Mouse (Mus musculus) hindbrain, embryonic 11.5 days (tissue): ENCODE results near the gene Unc93a. TPM values are rescaled to one million over a fixed set of nuclear protein-coding genes. Genes with fewer than 3 reads are reported as not detected.
"Not testable (repeated sequence)": the region's sequence is repeated elsewhere in the genome, so short reads cannot be mapped to it uniquely, and the experiment has no call there.

Experiments
- ATAC-seq: fragments of 200-750 bp; cut with Nextera tagmentation; 2 replicates; pipeline ENCODE4 v1.8.0; 2017; ENCODE audit warnings: mild to moderate bottlenecking, moderate TSS enrichment, moderate library complexity; ENCODE audit not compliant: low FRiP score
- DNase-seq: peaks from one replicate; pipeline ENCODE4 v3.0.0-alpha.2; 2015; ENCODE audit warnings: low spot score
- H3K27ac ChIP-seq: fragments of 300-500 bp; sonication (generic); 2 replicates; pipeline ENCODE4 v1.5.1; 2014; ENCODE audit warnings: mild to moderate bottlenecking, low read depth, low read length
- H3K27me3 ChIP-seq: fragments of 300-500 bp; sonication (generic); 2 replicates; pipeline ENCODE4 v1.6.1; 2014; ENCODE audit warnings: mild to moderate bottlenecking, low read length, moderate library complexity, mixed read lengths; ENCODE audit not compliant: control insufficient read depth, insufficient read depth
- H3K36me3 ChIP-seq: fragments of 300-500 bp; sonication (generic); 2 replicates; pipeline ENCODE4 v1.6.1; 2014; ENCODE audit warnings: mild to moderate bottlenecking, low read length, moderate library complexity, mixed read lengths; ENCODE audit not compliant: control insufficient read depth, insufficient read depth
- H3K4me1 ChIP-seq: fragments of 300-500 bp; sonication (generic); replicated peaks from 2 replicates; pipeline ENCODE4 v1.6.1; 2014; ENCODE audit warnings: low read length, mixed read lengths; ENCODE audit not compliant: control insufficient read depth, insufficient read depth
- H3K4me2 ChIP-seq: fragments of 300-500 bp; sonication (generic); replicated peaks from 2 replicates; pipeline ENCODE4 v1.6.1; 2014; ENCODE audit warnings: mild to moderate bottlenecking, low read depth, low read length
- H3K4me3 ChIP-seq: fragments of 300-500 bp; sonication (generic); 2 replicates; pipeline ENCODE4 v1.5.1; 2014; ENCODE audit warnings: low read depth, low read length
- H3K9ac ChIP-seq: fragments of 300-500 bp; sonication (generic); 2 replicates; pipeline ENCODE4 v1.6.1; 2014; ENCODE audit warnings: low read depth, low read length
- H3K9me3 ChIP-seq: fragments of 300-500 bp; sonication (generic); 2 replicates; pipeline ENCODE4 v1.6.1; 2016; ENCODE audit warnings: low read length; ENCODE audit not compliant: control insufficient read depth
- WGBS: fragments of 180-500 bp; shearing (Covaris S2); extraction: QIAGEN DNeasy Blood & Tissue Kit; methylation state at CpG from one replicate; pipeline ENCODE4 v1.1.7; 2014; 5-methylcytosine and 5-hydroxymethylcytosine counted together
- polyA plus RNA-seq: library from polyadenylated mRNA; unstranded; fragments of >200 nt; fragmentation: Nextera tagmentation; extraction: Ambion mirVana; gene quantifications from 2 replicates; pipeline ENCODE4 v1.2.1, GENCODE M21; 2014

Unc93a gene
- polyA plus RNA-seq, 1 experiment from 2014 or later: not detected

- not testable (repeated sequence) for H3K4me3 ChIP-seq, H3K4me2 ChIP-seq, DNase-seq, H3K9me3 ChIP-seq, H3K4me1 ChIP-seq, H3K9ac ChIP-seq, ATAC-seq, H3K36me3 ChIP-seq, H3K27ac ChIP-seq, H3K27me3 ChIP-seq
- WGBS: 95% methylated on average over 4 of the region's 5 CpGs
Measured at GRCm38 (mm10) chr17:13106563-13106962, 25.0 kb downstream of the Unc93a start.

DNA sequence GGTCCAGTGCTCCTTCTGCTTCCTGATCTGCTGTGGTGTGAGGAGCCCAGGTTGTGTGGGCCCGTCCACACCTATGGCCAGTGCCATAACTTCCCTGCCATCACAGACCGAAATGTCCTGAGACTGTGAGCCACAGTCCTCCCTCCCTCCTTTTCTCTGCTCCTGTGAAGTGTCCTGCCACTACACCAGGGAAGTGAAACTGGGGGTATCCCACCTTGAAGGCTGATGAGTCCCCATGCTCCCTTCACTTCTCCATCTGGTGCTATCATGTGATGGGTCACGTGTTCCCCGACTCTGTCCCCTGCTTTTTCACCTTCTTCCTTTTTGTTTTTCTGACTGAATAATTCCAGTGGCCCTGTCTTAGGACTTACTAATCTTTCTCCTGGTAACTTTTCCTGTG lies 38.6 kb downstream of the Unc93a start:
- WGBS: 86% methylated on average over 2 of the region's 4 CpGs
- not testable (repeated sequence) for ATAC-seq, H3K9ac ChIP-seq, H3K36me3 ChIP-seq, H3K27ac ChIP-seq, H3K4me2 ChIP-seq, H3K9me3 ChIP-seq, H3K27me3 ChIP-seq, H3K4me3 ChIP-seq, H3K4me1 ChIP-seq, DNase-seq

GRCm38 (mm10) chr17:13092100-13092764 lies 39.4 kb downstream of the Unc93a start:
- H3K27me3 ChIP-seq, H3K4me2 ChIP-seq, H3K4me3 ChIP-seq, H3K36me3 ChIP-seq, H3K4me1 ChIP-seq, H3K9me3 ChIP-seq, ATAC-seq, H3K27ac ChIP-seq, DNase-seq, H3K9ac ChIP-seq: not testable (repeated sequence)
- 64% methylated on average over 5 of the region's 8 CpGs for WGBS

- not testable (repeated sequence) for DNase-seq, H3K9ac ChIP-seq, H3K4me2 ChIP-seq, H3K4me3 ChIP-seq, H3K27me3 ChIP-seq, H3K27ac ChIP-seq, H3K4me1 ChIP-seq, H3K9me3 ChIP-seq, H3K36me3 ChIP-seq
- no CpG with 5 or more reads among the region's 1 CpGs for WGBS
- ATAC-seq: peak; percentile 47; the same call in 1 of the 2 replicates
Measured at GRCm38 (mm10) chr17:13091510-13091909, 40.1 kb downstream of the Unc93a start.

DNA sequence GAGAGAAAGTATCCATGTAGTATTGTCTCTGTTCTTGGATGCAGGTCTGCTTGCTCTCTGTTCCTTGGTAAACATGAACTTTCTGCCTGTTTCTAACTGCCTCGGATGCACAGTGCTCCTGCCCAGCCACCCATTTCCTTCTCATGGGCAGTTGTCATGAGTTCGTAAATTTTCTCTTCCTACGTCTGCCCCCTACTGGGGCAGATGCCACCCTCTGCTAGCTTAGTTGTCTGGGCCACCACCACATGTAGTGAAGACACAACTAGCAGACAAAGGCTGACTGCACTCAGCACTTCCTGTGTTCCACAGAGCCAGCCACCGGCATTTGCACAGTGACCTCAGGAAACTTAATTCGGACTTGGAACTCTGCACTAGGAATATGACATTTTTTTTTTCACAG lies 62.4 kb downstream of the Unc93a start:
- not testable (repeated sequence) for H3K4me1 ChIP-seq, H3K27me3 ChIP-seq, H3K4me3 ChIP-seq, DNase-seq, H3K9me3 ChIP-seq, H3K4me2 ChIP-seq, H3K36me3 ChIP-seq, H3K27ac ChIP-seq, H3K9ac ChIP-seq, ATAC-seq
- WGBS: 70% methylated on average over 4 of the region's 5 CpGs

DNA sequence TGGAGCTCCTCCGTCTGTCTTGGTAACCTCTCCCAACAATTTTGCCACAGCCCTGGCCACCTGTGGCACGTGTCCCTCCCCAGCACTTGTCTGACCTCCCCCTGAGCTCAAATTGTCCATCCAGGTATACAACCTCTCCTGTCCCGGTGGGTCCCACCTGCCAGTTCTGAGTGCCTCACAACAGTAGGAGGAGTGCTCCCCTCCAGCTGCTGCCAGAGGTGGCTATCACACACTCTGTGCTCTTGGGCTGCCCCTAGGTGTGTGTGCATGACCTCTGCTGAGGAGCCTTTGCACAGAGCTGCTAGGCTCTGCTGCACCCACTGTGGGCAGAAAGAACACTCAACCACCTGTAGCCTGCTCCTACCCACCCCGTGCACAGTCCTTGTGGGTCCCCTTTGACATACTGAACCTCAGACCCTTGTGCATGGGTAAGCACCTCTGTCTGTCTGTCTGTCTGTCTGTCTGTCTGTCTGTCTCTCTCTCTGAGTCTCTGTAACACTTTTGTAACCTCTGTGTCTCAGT lies 63.7 kb downstream of the Unc93a start:
- H3K4me2 ChIP-seq, H3K9ac ChIP-seq, H3K9me3 ChIP-seq, DNase-seq, ATAC-seq, H3K4me1 ChIP-seq, H3K4me3 ChIP-seq, H3K27ac ChIP-seq, H3K36me3 ChIP-seq, H3K27me3 ChIP-seq: not testable (repeated sequence)
- WGBS: no CpG with 5 or more reads among the region's 4 CpGs

GRCm38 (mm10) chr17:13062882-13063281 lies 68.7 kb downstream of the Unc93a start:
- H3K36me3 ChIP-seq, H3K4me1 ChIP-seq, H3K4me2 ChIP-seq, H3K27ac ChIP-seq, H3K9ac ChIP-seq, H3K27me3 ChIP-seq, H3K9me3 ChIP-seq, ATAC-seq, DNase-seq, H3K4me3 ChIP-seq: not testable (repeated sequence)
- WGBS: 100% methylated on average over 2 of the region's 7 CpGs

GRCm38 (mm10) chr17:13060804-13061203 lies 70.8 kb downstream of the Unc93a start, which contains the start of gene Tcp10b:
Gene Tcp10b, plus strand, starts transcription at chr17:13061104.
- not testable (repeated sequence) for H3K36me3 ChIP-seq, H3K4me1 ChIP-seq, ATAC-seq, H3K4me3 ChIP-seq, H3K4me2 ChIP-seq, DNase-seq, H3K9ac ChIP-seq, H3K9me3 ChIP-seq, H3K27ac ChIP-seq, H3K27me3 ChIP-seq
- WGBS: 90% methylated on average over 3 of the region's 4 CpGs
